Mouse (Mus musculus) gastrocnemius, adult 8-10 months (tissue): ENCODE measurements around the gene Napa. TPM values are rescaled to one million over a fixed set of nuclear protein-coding genes. Genes with fewer than 3 reads are reported as not detected.

Experiments
- DNase-seq, 2 experiments: peaks; one replicate each; pipeline ENCODE4 v3.0.0; 2022; ENCODE audit warnings: low spot score in 2 of 2
- total RNA-seq, 4 experiments: library from RNA; stranded (reverse); gene quantifications; 2 replicates each; pipeline ENCODE4 v1.2.4; 2022

The Napa gene
- total RNA-seq, 4 experiments from 2014 or later, result 105 to 140 (median 115) TPM

GRCm38 (mm10) chr7:16094592-16094991 is 3.7 kb upstream of the Napa start:
- DNase-seq, result no peak

- no peak for DNase-seq
Observed at GRCm38 (mm10) chr7:16099901-16100300, 1.6 kb downstream of the Napa start.

GRCm38 (mm10) chr7:16101081-16101480 is 2.8 kb downstream of the Napa start:
- DNase-seq, result peak in 1 of 2 experiments; percentile 32

GRCm38 (mm10) chr7:16101726-16102475 is 3.6 kb downstream of the Napa start:
- DNase-seq, result peak; percentile 44 to 56

DNA sequence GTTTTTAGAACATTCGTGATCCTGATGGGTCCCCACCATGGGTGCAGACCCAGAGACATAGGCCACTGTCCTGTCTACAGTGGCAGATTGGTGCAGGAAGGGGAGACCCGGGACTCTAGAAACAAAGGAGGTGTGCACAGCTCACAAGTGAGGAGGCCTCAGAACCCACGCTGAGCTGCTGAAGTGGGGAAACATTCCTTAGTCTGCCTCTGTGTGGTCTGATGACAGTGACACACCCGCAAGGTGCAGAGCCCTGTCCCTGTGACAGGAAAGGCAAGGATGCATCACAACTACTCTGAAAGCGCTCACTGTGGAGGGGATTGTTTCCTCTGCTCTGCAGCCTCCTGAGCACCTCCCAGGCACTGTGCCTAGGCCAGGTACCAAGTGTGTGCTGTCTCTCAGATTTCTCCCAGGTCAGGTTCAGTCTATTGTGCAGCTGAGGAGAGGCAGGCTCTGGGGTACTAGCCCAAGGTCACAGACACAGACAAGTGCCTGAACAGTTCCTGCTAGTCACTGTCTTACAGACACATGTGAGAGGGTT is 4.5 kb downstream of the Napa start:
- DNase-seq, result no peak

DNA sequence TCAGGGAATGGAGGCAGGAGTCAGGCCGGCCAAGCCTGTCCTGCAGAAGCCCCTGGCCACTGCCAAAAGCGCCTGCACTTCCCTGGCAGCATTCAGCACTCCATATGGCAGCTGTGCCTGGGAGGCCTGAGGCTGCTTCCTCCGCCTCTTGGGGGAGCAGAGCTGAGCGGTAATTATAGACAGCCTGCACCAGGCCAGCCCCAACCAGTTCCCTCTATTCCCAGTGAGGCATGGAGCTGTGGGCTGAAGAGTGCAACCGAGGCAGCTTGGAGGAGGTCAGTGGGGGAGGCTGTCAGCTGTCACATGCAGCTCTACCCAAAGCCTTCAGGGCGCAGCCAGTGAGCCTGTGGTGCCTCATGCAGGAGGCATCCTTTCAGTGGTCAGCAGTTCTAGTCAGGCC is 5.5 kb downstream of the Napa start:
- no peak for DNase-seq

DNA sequence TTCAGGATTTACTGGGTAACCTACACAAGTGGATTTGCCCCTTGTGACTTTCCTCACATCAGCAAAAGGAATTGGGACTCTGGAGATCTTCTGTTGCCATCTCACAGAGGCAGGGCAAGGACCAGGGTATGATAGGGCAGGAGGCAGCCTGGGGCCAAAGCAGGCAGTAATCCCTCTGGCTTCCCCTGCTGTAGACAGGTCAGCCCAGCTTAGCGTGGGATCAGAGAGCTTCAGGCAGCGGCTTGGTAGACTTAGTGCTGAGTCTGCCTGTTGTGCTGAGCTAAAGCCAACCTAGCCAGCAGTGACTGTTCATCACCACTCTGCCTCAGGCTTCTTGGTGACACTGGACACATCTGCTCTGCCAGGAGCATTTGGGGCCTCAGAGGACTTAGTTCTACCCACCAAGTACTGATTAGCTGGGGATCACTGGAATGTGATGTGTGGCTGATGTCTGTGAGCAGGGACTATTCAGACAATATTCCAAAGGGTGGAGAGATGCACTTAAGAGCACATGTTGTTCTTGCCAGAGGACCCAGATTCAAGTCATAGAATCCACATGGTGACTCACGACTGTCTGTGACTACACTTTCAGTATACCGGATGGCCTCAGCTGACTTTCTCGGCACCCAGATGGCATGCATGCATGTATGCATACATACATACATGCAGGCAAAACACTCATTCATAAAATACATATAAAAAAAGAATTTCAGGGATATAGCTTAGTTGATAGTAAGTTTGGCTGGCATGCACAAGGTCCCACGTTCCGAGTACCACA is 6.5 kb downstream of the Napa start:
- no peak for DNase-seq

GRCm38 (mm10) chr7:16108886-16109542 is 10.8 kb downstream of the Napa start:
- DNase-seq, result no peak

- no peak for DNase-seq
Observed at GRCm38 (mm10) chr7:16110158-16110557, 11.9 kb downstream of the Napa start.

DNA sequence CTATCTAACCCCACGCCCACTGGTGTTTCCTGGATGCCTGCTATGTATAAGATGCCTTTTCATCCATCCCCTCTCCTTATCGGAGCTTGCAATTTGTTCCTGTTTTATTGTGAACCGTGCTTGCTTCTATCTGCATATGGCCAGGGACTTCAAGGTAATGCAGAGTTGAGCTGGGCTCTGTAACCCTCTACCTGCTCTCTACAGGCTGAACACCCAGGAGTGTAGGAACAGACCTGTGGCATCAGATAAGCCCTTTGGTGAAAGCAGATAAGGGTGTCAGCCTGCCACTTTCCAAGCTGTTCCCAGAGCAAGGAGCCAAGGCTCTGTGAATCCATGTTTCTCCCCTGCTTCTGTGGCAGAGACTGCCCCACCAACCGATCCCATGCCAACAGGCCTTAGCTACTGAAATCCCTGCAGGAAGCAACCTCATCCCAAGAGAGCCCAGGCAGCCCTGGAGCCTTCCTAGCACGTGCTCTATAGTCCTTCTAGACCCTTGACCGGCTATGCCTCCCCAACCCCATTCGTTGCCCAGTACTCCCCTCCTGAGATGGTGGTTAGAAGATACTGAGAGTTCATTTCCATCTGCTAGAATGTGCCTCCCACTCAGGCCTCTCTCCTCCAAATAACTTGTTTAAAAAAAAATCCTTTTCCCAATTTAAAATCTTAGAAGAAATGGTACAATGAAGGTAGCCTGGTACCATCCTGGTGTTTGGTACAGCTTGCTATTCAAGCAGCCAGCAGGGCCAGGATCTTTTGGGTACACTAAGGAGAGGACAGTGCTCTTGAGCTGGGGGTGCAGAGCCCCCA is 13.2 kb downstream of the Napa start:
- no peak for DNase-seq

DNA sequence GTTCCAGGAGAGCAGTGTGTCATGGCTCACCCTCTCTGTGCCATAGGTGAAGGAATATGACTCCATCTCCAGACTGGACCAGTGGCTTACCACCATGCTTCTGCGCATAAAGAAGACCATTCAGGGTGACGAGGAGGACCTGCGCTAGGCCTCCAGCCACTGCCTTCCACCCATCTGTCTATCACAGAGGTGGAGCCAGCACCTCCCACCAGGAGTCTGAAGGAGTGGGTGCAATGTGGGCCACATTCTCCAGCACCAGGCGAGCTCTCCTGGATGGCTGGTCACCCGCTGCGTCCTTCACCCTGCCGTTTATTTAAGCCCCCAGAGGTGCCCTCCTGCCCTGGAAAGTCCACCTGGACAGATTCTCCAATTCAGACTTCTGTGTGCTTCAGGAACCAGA is 18.2 kb downstream of the Napa start:
- no peak for DNase-seq

- DNase-seq, result no peak
Observed at GRCm38 (mm10) chr7:16117100-16117499, 18.8 kb downstream of the Napa start.

GRCm38 (mm10) chr7:16119569-16120261 is 21.5 kb downstream of the Napa start, which contains the start of gene Kptn:
TSS of gene Kptn (plus strand) at chr7:16119895.
- DNase-seq, result peak; percentile 83 to 84

GRCm38 (mm10) chr7:16120262-16120600 is 22.0 kb downstream of the Napa start:
- DNase-seq, result no peak

DNA sequence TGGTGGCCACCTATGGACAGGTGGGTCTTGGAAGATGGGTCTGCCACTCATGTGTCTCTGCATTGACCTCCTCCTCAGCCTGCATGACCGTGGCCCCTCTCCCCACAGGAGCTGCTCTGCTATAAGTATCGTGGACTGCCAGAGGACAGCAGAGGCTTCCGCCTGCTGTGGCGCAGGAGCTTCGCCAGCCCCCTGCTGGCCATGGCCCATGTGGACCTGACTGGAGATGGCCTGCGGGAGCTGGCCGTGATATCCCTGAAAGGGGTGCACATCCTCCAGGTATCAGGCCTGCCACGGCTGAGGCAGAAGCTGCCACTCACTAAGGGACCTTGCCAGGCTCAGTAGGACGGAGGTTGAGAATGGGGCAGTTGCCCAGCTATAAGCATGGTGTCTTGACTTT is 27.6 kb downstream of the Napa start:
- no peak for DNase-seq

DNA sequence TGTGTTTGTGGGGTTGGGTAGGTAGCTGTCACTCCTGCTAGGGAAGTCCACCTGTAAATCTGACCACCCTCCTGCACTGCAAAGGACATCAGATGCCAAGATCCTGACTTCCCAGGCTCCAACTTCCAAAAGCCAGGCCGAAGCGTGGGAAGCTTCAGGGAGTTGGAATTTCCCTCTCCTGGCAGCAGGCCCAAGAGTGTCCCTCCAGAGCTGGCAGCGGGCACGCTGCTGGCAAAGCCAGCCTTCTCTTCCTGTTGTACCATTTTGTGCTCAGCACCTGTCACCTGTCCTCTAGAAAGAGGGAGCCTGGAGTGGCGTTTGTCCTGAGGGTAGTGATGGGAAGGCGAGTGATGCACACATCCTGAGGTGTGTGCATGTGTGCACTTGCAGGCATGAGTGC is 30.1 kb downstream of the Napa start:
- no peak for DNase-seq

DNA sequence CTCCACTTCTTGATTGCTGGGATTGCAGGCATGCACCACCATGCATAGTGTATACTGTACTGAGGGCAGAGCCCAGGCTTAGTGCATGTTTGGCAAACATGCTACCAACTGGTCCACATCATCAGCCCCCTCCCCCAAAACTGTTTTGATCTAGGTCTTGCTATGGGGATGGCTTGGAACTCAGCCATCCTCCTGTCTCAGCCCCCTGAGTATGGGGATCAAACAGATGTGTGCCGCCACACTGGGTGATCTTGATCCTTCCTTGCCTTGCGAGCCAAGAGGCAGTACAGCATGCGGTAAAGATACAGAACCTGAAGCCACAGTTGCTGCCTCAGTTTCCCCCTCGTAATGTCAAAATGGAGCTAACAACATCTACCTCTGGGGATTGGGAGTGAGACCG is 30.6 kb downstream of the Napa start:
- no peak for DNase-seq

DNA sequence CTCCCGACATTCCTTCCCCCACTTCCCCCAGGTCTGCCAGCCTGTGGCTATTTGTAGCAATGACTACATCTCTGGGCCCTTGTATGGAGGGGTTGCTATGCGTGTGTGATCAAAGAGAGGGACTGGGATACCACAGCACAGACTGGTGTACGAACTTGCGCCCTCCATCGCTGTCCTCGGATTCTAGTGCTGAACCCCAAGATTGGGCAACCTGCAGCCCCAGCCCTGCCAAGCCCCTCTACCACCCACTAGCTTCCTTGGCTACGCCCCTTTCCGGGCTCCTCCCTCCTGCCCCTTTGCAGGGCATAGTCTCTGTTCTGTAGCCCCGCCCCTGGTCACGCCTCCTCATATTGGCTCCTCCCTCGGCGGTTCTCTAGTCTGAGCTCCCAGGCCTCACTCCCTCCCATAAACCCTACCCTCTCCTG is 31.2 kb downstream of the Napa start, which contains the start of gene Slc8a2:
Gene Slc8a2 (plus strand): TSS at position 406 of the 425 bp plus-strand sequence.
- DNase-seq, result peak; percentile 59 to 67

GRCm38 (mm10) chr7:16129846-16130691 is 31.8 kb downstream of the Napa start:
- DNase-seq, result no peak
